Mouse (Mus musculus) stomach, postnatal 0 days (tissue): ENCODE results near the gene Slc41a2. TPM values are rescaled to one million over a fixed set of nuclear protein-coding genes. Genes with fewer than 3 reads are reported as not detected.

Experiments
- ATAC-seq: fragments of 200-750 bp; cut with Nextera tagmentation; 2 replicates; pipeline ENCODE4 v1.8.0; 2017; ENCODE audit not compliant: low FRiP score, low TSS enrichment
- DNase-seq: peaks from one replicate; pipeline ENCODE4 v3.0.0-alpha.2; 2016; ENCODE audit warnings: low spot score
- H3K27ac ChIP-seq: fragments of 300-500 bp; sonication (generic); replicated peaks from 2 replicates; pipeline ENCODE4 v1.5.1; 2014; ENCODE audit warnings: mild to moderate bottlenecking, control low read depth
- H3K27me3 ChIP-seq: fragments of 300-500 bp; sonication (generic); 2 replicates; pipeline ENCODE4 v1.6.1; 2014; ENCODE audit warnings: low read length; ENCODE audit not compliant: control insufficient read depth, insufficient read depth
- H3K36me3 ChIP-seq: fragments of 300-500 bp; sonication (generic); 2 replicates; pipeline ENCODE4 v1.6.1; 2014; ENCODE audit warnings: low read length, mixed read lengths; ENCODE audit not compliant: control insufficient read depth, insufficient read depth
- H3K4me1 ChIP-seq: fragments of 300-500 bp; sonication (generic); replicated peaks from 2 replicates; pipeline ENCODE4 v1.6.1; 2014; ENCODE audit warnings: antibody characterized with exemption; ENCODE audit not compliant: control insufficient read depth, insufficient read depth
- H3K4me2 ChIP-seq: fragments of 300-500 bp; sonication (generic); replicated peaks from 2 replicates; pipeline ENCODE4 v1.6.1; 2014; ENCODE audit warnings: low read depth, mild to moderate bottlenecking, control low read depth, moderate library complexity
- H3K4me3 ChIP-seq: fragments of 300-500 bp; sonication (generic); 2 replicates; pipeline ENCODE4 v1.5.1; 2014; ENCODE audit warnings: low read depth, low read length, control low read depth
- H3K9ac ChIP-seq: fragments of 300-500 bp; sonication (generic); 2 replicates; pipeline ENCODE4 v1.6.1; 2014; ENCODE audit warnings: mild to moderate bottlenecking, low read length, control low read depth, mixed read lengths
- H3K9me3 ChIP-seq: fragments of 300-500 bp; sonication (generic); 2 replicates; pipeline ENCODE4 v1.6.1; 2016; ENCODE audit warnings: low read length; ENCODE audit not compliant: control insufficient read depth
- CTCF ChIP-seq: IDR thresholded peaks from 2 replicates; pipeline ENCODE4 v1.5.1; 2016; ENCODE audit warnings: antibody characterized with exemption, low read depth, mild to moderate bottlenecking, moderate library complexity
- EP300 ChIP-seq: optimal IDR thresholded peaks from 2 replicates; pipeline ENCODE3; 2016; ENCODE audit warnings: antibody characterized with exemption
- WGBS: fragments of 180-500 bp; shearing (Covaris S2); extraction: QIAGEN DNeasy Blood & Tissue Kit; methylation state at CpG from one replicate; pipeline ENCODE4 v1.1.7; 2014; 5-methylcytosine and 5-hydroxymethylcytosine counted together
- polyA plus RNA-seq: library from polyadenylated mRNA; unstranded; fragments of >200 nt; fragmentation: Nextera tagmentation; extraction: Ambion mirVana; gene quantifications from 2 replicates; pipeline ENCODE4 v1.2.1, GENCODE M21; 2015

Slc41a2 gene
- polyA plus RNA-seq, 1 experiment from 2014 or later, result 0.92 TPM

GRCm38 (mm10) chr10:83218778-83219177 lies 118.9 kb downstream of the Slc41a2 start:
- no peak overlapping the region for H3K27ac ChIP-seq
- no peaks in the 10 kb centered on the region for H3K36me3 ChIP-seq
- WGBS, result 75% methylated on average over 2 of the region's 2 CpGs
- no peak overlapping the region for H3K4me3 ChIP-seq
- DNase-seq (no peak), ATAC-seq (no peak)
- H3K9me3 ChIP-seq, result no peaks in the 10 kb centered on the region
- no peak overlapping the region for H3K9ac ChIP-seq
- no peak overlapping the region for H3K4me2 ChIP-seq
- no peaks in the 10 kb centered on the region for H3K27me3 ChIP-seq
- no peaks in the 10 kb centered on the region for H3K4me1 ChIP-seq
- TF ChIP-seq CTCF (no peak), EP300 (no peak)

DNA sequence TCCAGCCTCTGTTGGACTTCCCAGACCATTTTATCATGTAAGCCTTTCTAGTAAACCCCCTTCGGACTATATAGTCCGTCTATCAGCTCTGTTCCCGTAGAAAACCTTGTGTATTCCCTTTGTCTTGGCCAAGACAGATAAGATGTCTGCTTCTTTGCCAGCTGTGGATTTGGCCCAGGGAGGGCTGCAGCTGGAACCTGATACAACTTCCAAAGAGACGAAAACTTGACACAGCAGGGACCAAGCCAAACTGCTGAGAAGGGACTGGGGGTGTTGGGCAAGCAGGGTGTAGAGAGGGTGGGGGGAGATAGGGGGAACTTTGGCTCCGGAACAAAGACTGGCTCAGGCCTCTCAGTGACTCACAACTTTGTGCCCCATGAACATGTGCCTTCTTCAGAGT lies 120.4 kb downstream of the Slc41a2 start:
- ATAC-seq (no peak), DNase-seq (no peak)
- Histone ChIP-seq H3K36me3 (no peaks in the 10 kb centered on the region), H3K9ac (no peak overlapping the region), H3K27me3 (no peaks in the 10 kb centered on the region), H3K4me2 (no peak overlapping the region), H3K4me1 (no peaks in the 10 kb centered on the region), H3K4me3 (no peak overlapping the region), H3K9me3 (no peaks in the 10 kb centered on the region), H3K27ac (no peak overlapping the region)
- TF ChIP-seq EP300 (no peak), CTCF (no peak)
- 36% methylated on average over 5 of the region's 5 CpGs for WGBS

- DNase-seq, result no peak
- H3K9ac ChIP-seq, result no peak overlapping the region
- no peak overlapping the region for H3K27ac ChIP-seq
- no peak overlapping the region for H3K4me3 ChIP-seq
- 55% methylated on average over 5 of the region's 5 CpGs for WGBS
- no peaks in the 10 kb centered on the region for H3K27me3 ChIP-seq
- no peaks in the 10 kb centered on the region for H3K36me3 ChIP-seq
- H3K4me1 ChIP-seq, result no peaks in the 10 kb centered on the region
- H3K9me3 ChIP-seq, result no peaks in the 10 kb centered on the region
- no peak overlapping the region for H3K4me2 ChIP-seq
- TF ChIP-seq CTCF (no peak), EP300 (no peak)
- ATAC-seq, result no peak
Measured at GRCm38 (mm10) chr10:83215559-83215958, 122.1 kb downstream of the Slc41a2 start.

GRCm38 (mm10) chr10:83212618-83213017 lies 125.1 kb downstream of the Slc41a2 start:
- no peaks in the 10 kb centered on the region for H3K27me3 ChIP-seq
- no peaks in the 10 kb centered on the region for H3K4me1 ChIP-seq
- 92% methylated on average over 4 of the region's 4 CpGs for WGBS
- no peaks in the 10 kb centered on the region for H3K36me3 ChIP-seq
- no peak overlapping the region for H3K9ac ChIP-seq
- DNase-seq, result no peak
- H3K4me2 ChIP-seq, result no peak overlapping the region
- no peak overlapping the region for H3K27ac ChIP-seq
- H3K4me3 ChIP-seq, result no peak overlapping the region
- ATAC-seq, result no peak
- H3K9me3 ChIP-seq, result no peaks in the 10 kb centered on the region
- TF ChIP-seq CTCF (no peak), EP300 (no peak)

- Histone ChIP-seq H3K27ac (no peak overlapping the region), H3K27me3 (no peaks in the 10 kb centered on the region), H3K4me1 (no peaks in the 10 kb centered on the region), H3K9ac (no peak overlapping the region), H3K36me3 (no peaks in the 10 kb centered on the region), H3K4me3 (no peak overlapping the region), H3K9me3 (no peaks in the 10 kb centered on the region), H3K4me2 (no peak overlapping the region)
- 47% methylated on average over 6 of the region's 6 CpGs for WGBS
- ATAC-seq (no peak), DNase-seq (no peak)
- TF ChIP-seq EP300, result no peak
- no peak for TF ChIP-seq CTCF
Measured at GRCm38 (mm10) chr10:83210968-83211583, 126.6 kb downstream of the Slc41a2 start.

GRCm38 (mm10) chr10:83210122-83210521 lies 127.6 kb downstream of the Slc41a2 start:
- H3K27ac ChIP-seq, result no peak overlapping the region
- WGBS, result 80% methylated on average over 16 of the region's 16 CpGs
- TF ChIP-seq EP300 (no peak), CTCF (no peak)
- H3K36me3 ChIP-seq, result no peaks in the 10 kb centered on the region
- H3K9me3 ChIP-seq, result no peaks in the 10 kb centered on the region
- no peaks in the 10 kb centered on the region for H3K27me3 ChIP-seq
- no peak for DNase-seq
- H3K4me3 ChIP-seq, result no peak overlapping the region
- H3K4me1 ChIP-seq, result no peaks in the 10 kb centered on the region
- ATAC-seq, result no peak
- no peak overlapping the region for H3K9ac ChIP-seq
- H3K4me2 ChIP-seq, result no peak overlapping the region
